Mouse (Mus musculus) intestine, embryonic 14.5 days (tissue): ENCODE data around the gene Foxc1. TPM values are rescaled to one million over a fixed set of nuclear protein-coding genes. Genes with fewer than 3 reads are reported as not detected.

ENCODE experiments used
- ATAC-seq: fragments of 200-750 bp; cut with Nextera tagmentation; replicated peaks from 2 replicates; pipeline ENCODE4 v1.8.0; 2017; ENCODE audit warnings: low read depth, moderate number of reproducible peaks, moderate TSS enrichment, moderate library complexity; ENCODE audit not compliant: low FRiP score, low TSS enrichment
- DNase-seq: peaks from one replicate; pipeline ENCODE4 v3.0.0-alpha.2; 2018; ENCODE audit warnings: low spot score
- H3K27ac ChIP-seq: fragments of 300-500 bp; sonication (generic); 2 replicates; pipeline ENCODE4 v1.5.1; 2014; ENCODE audit warnings: low read depth, mild to moderate bottlenecking, control low read depth
- H3K27me3 ChIP-seq: fragments of 300-500 bp; sonication (generic); replicated peaks from 2 replicates; pipeline ENCODE4 v1.6.1; 2014; ENCODE audit warnings: low read length, control low read depth; ENCODE audit not compliant: control insufficient read depth, insufficient read depth
- H3K36me3 ChIP-seq: fragments of 300-500 bp; sonication (generic); 2 replicates; pipeline ENCODE4 v1.6.1; 2014; ENCODE audit warnings: low read length, control low read depth; ENCODE audit not compliant: control insufficient read depth, insufficient read depth
- H3K4me1 ChIP-seq: fragments of 300-500 bp; sonication (generic); replicated peaks from 2 replicates; pipeline ENCODE4 v1.6.1; 2014; ENCODE audit warnings: low read length, control low read depth, mixed read lengths; ENCODE audit not compliant: control insufficient read depth, insufficient read depth
- H3K4me2 ChIP-seq: fragments of 300-500 bp; sonication (generic); 2 replicates; pipeline ENCODE4 v1.6.1; 2014; ENCODE audit warnings: low read length
- H3K4me3 ChIP-seq: fragments of 300-500 bp; sonication (generic); 2 replicates; pipeline ENCODE4 v1.5.1; 2014; ENCODE audit warnings: low read depth, low read length, control low read depth, mixed read lengths
- H3K9ac ChIP-seq: fragments of 300-500 bp; sonication (generic); 2 replicates; pipeline ENCODE4 v1.6.1; 2014; ENCODE audit warnings: mild to moderate bottlenecking, low read length
- H3K9me3 ChIP-seq: fragments of 300-500 bp; sonication (generic); 2 replicates; pipeline ENCODE4 v1.6.1; 2016; ENCODE audit warnings: low read length, control low read depth; ENCODE audit not compliant: control insufficient read depth
- WGBS: fragments of 180-500 bp; shearing (Covaris S2); extraction: QIAGEN DNeasy Blood & Tissue Kit; methylation state at CpG from one replicate; pipeline ENCODE4 v1.1.7; 2014; 5-methylcytosine and 5-hydroxymethylcytosine counted together
- polyA plus RNA-seq: library from polyadenylated mRNA; unstranded; fragments of >200 nt; fragmentation: Nextera tagmentation; extraction: Ambion mirVana; gene quantifications from 2 replicates; pipeline ENCODE4 v1.2.1, GENCODE M21; 2014

Foxc1 gene
- polyA plus RNA-seq, 1 experiment from 2014 or later, result 0.18 TPM

DNA sequence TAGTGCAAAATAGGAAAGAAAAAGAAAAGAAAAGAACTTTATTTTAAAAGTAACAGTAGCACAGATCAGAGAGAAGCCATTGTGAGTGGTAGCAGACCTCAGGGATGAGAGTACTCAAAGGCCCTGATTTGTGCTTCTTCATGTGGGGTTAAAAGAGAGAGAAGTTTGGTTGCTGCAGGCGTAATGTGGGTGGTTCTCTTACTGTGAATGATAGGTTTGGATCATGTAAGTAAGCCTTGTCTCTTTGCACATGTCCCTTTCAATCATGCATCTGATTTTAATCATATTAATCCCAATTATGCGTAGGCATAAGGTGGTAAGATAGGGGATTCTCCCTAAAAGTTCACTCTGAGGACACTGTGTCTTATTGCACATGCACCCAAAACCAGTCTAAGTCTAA, 24.4 kb upstream of the Foxc1 start:
- DNase-seq (no peak), ATAC-seq (no peak)
- Histone ChIP-seq H3K9me3 (no peaks in the 10 kb centered on the region), H3K4me2 (no peak overlapping the region), H3K4me1 (no peaks in the 10 kb centered on the region), H3K27ac (no peak overlapping the region), H3K9ac (no peak overlapping the region), H3K4me3 (no peak overlapping the region), H3K27me3 (no peaks in the 10 kb centered on the region), H3K36me3 (no peaks in the 10 kb centered on the region)
- 90% methylated on average over 2 of the region's 2 CpGs for WGBS

DNA sequence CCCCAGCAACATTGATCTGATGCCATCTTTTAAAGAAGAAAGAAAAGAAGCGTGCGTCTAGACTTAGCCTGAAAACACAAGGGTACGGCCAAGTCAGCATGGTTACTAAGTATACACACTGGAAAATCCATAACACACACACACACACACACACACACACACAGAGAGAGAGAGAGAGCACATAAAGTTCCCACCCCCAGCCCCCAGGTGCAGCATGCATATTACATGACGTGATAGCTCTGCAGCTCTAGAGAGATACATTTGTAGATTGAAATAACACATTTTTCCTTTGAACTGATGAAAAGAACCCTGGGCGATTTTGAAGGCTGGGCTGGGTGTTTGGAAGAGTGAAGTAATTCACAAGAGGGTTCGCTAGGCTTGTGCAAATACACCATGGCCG, 21.7 kb upstream of the Foxc1 start:
- Histone ChIP-seq H3K4me3 (no peak overlapping the region), H3K9me3 (no peaks in the 10 kb centered on the region), H3K9ac (no peak overlapping the region), H3K27ac (no peak overlapping the region), H3K27me3 (no peaks in the 10 kb centered on the region), H3K4me1 (no peaks in the 10 kb centered on the region), H3K36me3 (no peaks in the 10 kb centered on the region), H3K4me2 (no peak overlapping the region)
- no peak for DNase-seq
- no peak for ATAC-seq
- WGBS, result 66% methylated on average over 7 of the region's 7 CpGs

DNA sequence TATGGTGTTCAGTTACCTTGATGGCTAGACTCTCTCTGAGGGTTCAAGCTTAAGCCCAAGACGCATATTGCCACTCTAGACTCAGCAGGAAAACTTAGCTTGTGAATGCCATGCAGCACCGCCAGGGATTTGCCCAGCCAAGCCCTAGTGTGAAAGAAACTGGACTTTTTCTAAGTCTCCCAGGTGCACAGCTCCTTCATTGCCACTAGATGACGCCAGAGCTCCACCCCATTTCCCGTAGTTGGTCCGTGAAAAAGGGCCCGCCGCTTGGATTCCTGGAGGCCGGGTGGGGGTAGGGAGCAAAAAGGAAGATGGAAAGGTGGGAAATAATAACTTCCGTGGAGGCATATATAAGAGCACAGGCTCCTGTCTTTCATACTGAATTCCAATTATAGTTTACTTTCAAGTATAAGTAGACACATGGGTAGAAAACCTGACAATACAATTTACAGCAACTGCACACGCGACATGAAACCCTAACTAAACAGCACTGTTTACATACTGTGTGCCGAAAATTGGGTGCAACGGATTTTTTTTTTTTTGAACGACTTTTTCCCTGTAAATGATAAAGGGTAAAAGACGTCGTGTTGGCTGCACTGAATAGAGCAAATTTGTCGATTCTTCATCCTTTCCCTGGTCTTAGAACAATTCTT, 13.8 kb upstream of the Foxc1 start:
- Histone ChIP-seq H3K9ac (no peak overlapping the region), H3K27me3 (peaks cover 9% of the 10 kb centered on the region), H3K4me3 (peak overlapping the region; percentile 19), H3K4me2 (peak overlapping the region; percentile 49), H3K27ac (no peak overlapping the region), H3K4me1 (0 out of 2 replicates have a peak, but pooled peaks cover 3% of the 10 kb centered on the region), H3K36me3 (no peaks in the 10 kb centered on the region), H3K9me3 (no peaks in the 10 kb centered on the region)
- WGBS, result 10% methylated on average over 17 of the region's 17 CpGs
- ATAC-seq, result peak; percentile 50; the same call in 1 of the 2 replicates
- DNase-seq, result peak; percentile 81

DNA sequence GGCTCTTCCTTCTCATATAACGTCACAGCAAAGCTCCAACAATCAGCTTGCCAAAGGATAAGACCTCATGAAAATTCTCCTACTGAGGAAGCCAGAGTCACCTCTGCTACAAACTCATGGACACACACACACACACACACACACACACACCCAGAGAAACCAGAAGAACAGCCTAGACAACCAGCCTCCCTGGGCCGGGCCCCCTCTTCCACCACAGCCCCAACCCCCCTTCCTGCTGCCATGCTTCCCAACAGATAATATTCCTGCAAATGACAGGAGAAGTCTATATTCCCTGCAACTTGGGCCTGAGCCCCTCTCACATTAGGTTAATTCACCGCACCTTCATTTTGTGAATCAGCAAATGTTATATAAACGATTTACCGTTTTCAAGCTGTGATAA, 13.3 kb upstream of the Foxc1 start:
- Histone ChIP-seq H3K27ac (no peak overlapping the region), H3K4me3 (no peak overlapping the region), H3K9me3 (no peaks in the 10 kb centered on the region), H3K9ac (no peak overlapping the region), H3K36me3 (no peaks in the 10 kb centered on the region), H3K4me2 (peak overlapping the region; percentile 49), H3K27me3 (peaks cover 15% of the 10 kb centered on the region), H3K4me1 (0 out of 2 replicates have a peak, but pooled peaks cover 4% of the 10 kb centered on the region)
- ATAC-seq, result no peak
- WGBS, result 26% methylated on average over 5 of the region's 5 CpGs
- DNase-seq, result no peak

DNA sequence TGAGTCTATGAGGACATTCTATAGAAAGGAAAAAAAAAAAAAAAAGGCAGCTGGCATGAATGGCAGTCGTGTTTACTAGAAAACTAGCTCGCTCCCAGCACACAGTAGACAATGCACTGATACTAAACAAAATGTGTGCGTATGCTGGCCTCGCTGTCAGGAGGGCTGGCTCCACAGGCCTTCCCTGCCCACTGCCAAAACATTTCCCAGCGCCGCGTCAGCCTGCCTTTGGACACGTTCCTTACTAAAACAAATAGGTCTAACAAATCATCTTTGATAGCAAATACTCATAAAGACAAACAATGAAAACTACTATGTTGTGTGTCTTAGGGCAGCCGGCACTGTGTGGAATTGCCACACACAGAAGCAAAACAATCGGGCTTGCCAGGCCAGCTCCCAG, 9.1 kb upstream of the Foxc1 start:
- H3K27me3 ChIP-seq, result peaks cover 56% of the 10 kb centered on the region
- 42% methylated on average over 10 of the region's 10 CpGs for WGBS

DNA sequence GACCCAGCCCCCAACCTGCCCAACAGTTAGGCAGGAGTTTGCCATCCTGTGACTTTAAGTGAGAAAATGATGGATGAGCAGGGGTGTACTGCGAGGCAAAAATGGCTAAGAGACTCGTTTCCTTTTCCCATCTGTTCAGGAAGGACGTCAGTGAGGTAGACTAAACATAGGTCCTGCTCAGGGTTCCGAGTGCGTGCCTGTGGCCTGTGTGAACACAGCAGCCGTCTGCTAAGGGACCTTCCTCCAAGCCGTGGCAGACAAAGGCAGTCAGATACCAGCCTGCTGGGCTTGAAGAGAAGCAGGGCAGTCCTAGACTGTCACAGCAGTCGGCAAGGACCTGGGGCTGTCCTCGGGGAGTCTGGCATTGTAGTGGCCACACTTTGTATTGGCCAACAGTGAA, 8.4 kb upstream of the Foxc1 start:
- Histone ChIP-seq H3K4me3 (no peak overlapping the region), H3K27ac (no peak overlapping the region), H3K4me1 (0 out of 2 replicates have a peak, but pooled peaks cover 18% of the 10 kb centered on the region), H3K27me3 (peaks cover 64% of the 10 kb centered on the region), H3K9me3 (no peaks in the 10 kb centered on the region), H3K36me3 (no peaks in the 10 kb centered on the region), H3K4me2 (no peak overlapping the region), H3K9ac (no peak overlapping the region)
- ATAC-seq (no peak), DNase-seq (peak; percentile 56)
- WGBS, result 16% methylated on average over 9 of the region's 9 CpGs

More for the DNA sequence above, 9.1 kb upstream of the Foxc1 start:
- Histone ChIP-seq H3K9ac (no peak overlapping the region), H3K9me3 (no peaks in the 10 kb centered on the region), H3K4me1 (0 out of 2 replicates have a peak, but pooled peaks cover 18% of the 10 kb centered on the region), H3K4me3 (no peak overlapping the region), H3K4me2 (no peak overlapping the region), H3K27ac (no peak overlapping the region), H3K36me3 (no peaks in the 10 kb centered on the region)
- ATAC-seq, result no peak
- no peak for DNase-seq

DNA sequence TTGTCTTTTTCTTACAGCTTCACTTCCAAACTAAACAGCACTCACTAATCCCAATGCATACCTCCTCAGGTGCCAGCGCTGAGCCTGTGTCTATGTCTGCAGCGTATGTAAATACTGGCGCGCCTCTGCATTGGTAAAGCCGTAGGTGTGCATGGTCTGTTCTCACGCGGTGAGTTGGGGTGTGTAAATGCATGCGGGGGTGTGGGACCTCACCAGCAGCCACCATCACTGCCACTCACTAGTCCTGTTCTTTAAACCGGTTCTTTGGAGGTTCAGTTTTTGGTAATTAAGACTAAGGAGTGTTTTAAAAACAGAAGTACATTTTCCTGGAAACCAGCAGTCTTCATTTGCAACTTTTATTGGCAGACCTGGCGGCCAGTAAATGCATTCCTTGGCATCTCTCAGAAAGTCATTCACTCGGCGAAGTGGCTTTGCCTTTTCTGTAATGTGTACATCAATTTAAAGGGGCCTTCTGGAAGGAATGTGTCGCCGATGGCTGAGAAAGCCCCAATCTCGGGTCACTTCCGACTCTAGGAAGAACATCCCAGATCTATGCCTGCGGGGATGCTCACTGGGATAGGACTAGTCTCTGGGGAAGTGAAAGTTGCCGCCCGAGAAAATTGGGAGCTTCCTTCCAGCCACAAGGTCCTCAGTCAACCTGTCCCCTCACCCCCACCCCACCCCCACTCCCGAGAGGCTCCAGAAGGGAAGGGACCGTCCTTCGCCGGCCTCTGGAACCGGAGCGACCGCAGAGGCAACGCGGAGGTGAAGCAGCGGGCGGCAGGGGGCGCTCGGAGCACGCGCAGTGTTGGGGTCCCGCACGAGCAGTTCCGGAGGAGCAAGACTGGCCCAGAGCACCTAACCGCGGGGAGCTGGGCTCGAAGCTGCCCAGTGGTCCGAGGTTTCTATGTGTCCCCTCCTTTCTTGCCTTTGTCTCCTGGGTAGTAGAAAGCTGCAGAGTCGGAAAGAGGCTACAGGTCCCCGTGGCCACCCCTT, 5.6 kb upstream of the Foxc1 start:
- H3K4me1 ChIP-seq, result 0 out of 2 replicates have a peak, but pooled peaks cover 18% of the 10 kb centered on the region

DNA sequence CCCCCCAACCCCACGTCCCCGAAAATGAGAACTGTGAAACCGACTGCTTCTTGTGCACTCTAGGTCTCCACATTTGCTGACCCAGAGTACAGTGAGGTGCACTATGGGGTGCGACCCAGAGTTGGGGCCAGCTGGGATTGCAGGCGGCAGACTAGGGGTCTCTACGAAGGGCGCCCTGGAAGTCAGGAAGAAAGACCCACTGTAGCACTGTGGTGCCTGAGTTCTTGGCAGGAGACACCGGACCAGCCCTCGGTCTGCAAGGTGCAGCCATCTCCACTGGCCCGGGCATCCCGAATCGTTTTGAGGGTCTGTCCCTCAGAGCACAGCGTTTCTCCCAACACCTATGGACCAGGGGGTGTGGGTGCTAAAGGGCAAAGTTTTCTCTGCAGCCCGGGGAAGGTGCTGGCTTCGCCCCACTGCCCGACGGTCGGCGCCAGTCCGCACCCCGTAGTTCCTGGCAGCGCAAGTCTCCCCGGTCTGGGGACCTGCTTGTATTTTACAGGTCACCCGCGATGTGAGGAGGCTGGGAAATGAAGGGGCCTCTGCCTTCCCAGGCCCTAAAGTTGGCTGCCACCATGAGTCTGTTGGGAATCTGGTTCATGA, 4.6 kb upstream of the Foxc1 start:
- Histone ChIP-seq H3K27ac (no peak overlapping the region), H3K27me3 (peaks cover 93% of the 10 kb centered on the region), H3K4me1 (0 out of 2 replicates have a peak, but pooled peaks cover 18% of the 10 kb centered on the region), H3K9me3 (no peaks in the 10 kb centered on the region), H3K36me3 (no peaks in the 10 kb centered on the region), H3K4me3 (0 out of 2 replicates have a peak overlapping the region, but pooled peaks have one; percentile 30), H3K9ac (no peak overlapping the region), H3K4me2 (peak overlapping the region; percentile 48)
- ATAC-seq (no peak), DNase-seq (no peak)
- 3% methylated on average over 24 of the region's 25 CpGs for WGBS

More for the DNA sequence above, 5.6 kb upstream of the Foxc1 start:
- Histone ChIP-seq H3K9ac (no peak overlapping the region), H3K36me3 (no peaks in the 10 kb centered on the region), H3K4me3 (peak overlapping the region; percentile 30), H3K27ac (no peak overlapping the region), H3K4me2 (peak overlapping the region; percentile 48), H3K27me3 (peaks cover 88% of the 10 kb centered on the region), H3K9me3 (no peaks in the 10 kb centered on the region)
- WGBS, result 2% methylated on average over 43 of the region's 43 CpGs
- peak; percentile 79 for ATAC-seq
- peak; percentile 96 for DNase-seq
